Mouse (Mus musculus): ENCODE data around the gene Abhd16b.

DNA sequence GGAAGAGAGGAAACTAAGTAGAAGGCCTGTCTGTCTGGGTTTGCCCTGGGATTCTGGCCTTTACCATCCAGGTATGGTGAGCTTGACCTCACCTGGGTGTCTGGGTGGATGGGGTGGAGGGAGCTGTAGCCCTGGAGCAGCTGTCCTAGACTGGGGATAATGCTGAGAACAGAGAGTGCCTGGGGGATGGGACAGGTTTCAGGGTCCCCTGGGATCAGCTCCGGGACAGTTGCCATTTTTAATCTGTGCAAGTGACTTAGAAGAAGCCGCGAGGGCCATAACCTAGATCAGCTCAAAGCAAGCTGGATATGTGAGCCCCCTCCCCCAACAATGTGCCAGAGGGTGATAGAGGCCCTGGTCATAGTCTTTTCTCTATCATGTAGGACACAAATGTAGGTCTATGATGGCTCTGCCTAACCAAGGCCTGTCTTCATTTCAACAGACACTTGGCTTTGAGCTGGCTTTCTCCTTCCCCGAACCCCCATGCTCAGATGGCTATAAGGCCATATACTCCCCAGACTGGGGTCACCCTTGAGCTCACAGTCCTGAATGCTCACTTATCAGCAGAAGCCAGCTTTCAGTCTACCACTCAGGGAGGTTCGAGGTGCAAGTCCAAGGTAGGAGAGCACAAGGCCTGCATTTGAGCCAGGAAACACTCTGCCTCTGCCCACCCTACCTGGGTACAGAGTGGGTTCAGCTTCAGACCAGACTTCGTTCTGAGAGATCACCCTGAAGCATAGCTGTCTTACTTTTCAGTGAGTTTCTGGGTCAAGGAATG is 8.4 kb upstream of the Abhd16b start:
- TF ChIP-seq RCOR1 (IDR thresholded peaks at IDR 0.05; ENCODE audit: low read depth, low read length): no peak
- TF ChIP-seq EP300 (IDR thresholded peaks at IDR 0.05; ENCODE audit: low read depth in 1 of 2, low read length in 2 of 2): no peak
- TF ChIP-seq USF1 (IDR thresholded peaks at IDR 0.05; ENCODE audit: low read depth, low read length): no peak
- TF ChIP-seq JUND (IDR thresholded peaks at IDR 0.05; ENCODE audit: low read depth, low read length): no peak
- no peak for TF ChIP-seq ZKSCAN1 (IDR thresholded peaks at IDR 0.05; ENCODE audit: low read depth, low read length)
- TF ChIP-seq CTCF (IDR thresholded peaks at IDR 0.05 in 2 of 3, conservative IDR thresholded peaks at IDR 0.05 in 1 of 3; ENCODE audit: control insufficient read depth in 1 of 3, insufficient read depth in 1 of 3, low read depth in 2 of 3, low read length in 3 of 3, poor library complexity in 1 of 3, severe bottlenecking in 1 of 3): no peak
- no peak for TF ChIP-seq UBTF (IDR thresholded peaks at IDR 0.05; ENCODE audit: borderline replicate concordance, insufficient read depth, low read depth, low read length)
- no peak for TF ChIP-seq E2F4 (IDR thresholded peaks at IDR 0.05; ENCODE audit: borderline replicate concordance, low read depth, low read length)
- no peak for TF ChIP-seq ZC3H11A (IDR thresholded peaks at IDR 0.05; ENCODE audit: low read depth, low read length)

All from MEL (cell line).